Mouse (Mus musculus) 416B (cell line): ENCODE data around the gene Col15a1.

Experiments used
- DNase-seq: peaks from one replicate; pipeline ENCODE4 v3.0.0; 2011; ENCODE audit warnings: low read depth

Gene Col15a1

DNA sequence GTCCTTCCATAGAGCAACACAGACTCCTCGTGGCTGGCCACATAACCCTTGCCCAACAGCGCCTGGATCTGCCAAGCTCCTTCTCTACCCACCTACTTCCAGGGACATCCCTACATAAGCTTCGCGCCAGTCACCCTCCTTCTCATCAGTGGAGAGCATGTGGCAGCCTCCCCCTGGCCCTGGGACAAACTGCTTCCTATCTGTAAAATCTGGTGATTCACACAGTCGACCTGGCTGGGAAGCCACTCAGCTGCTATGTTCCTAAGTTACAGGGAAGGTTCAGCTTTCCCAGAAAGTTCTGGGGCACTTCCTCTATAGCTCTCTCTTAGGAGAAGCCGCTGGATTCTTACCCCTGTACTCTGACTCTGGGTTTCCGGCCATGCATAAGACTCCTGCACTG lies 22.5 kb downstream of the Col15a1 start:
- DNase-seq: no peak

- DNase-seq: peak; percentile 36
Observed at GRCm38 (mm10) chr4:47231322-47231721, 23.4 kb downstream of the Col15a1 start.

GRCm38 (mm10) chr4:47233192-47233835 lies 25.4 kb downstream of the Col15a1 start:
- DNase-seq: no peak

DNA sequence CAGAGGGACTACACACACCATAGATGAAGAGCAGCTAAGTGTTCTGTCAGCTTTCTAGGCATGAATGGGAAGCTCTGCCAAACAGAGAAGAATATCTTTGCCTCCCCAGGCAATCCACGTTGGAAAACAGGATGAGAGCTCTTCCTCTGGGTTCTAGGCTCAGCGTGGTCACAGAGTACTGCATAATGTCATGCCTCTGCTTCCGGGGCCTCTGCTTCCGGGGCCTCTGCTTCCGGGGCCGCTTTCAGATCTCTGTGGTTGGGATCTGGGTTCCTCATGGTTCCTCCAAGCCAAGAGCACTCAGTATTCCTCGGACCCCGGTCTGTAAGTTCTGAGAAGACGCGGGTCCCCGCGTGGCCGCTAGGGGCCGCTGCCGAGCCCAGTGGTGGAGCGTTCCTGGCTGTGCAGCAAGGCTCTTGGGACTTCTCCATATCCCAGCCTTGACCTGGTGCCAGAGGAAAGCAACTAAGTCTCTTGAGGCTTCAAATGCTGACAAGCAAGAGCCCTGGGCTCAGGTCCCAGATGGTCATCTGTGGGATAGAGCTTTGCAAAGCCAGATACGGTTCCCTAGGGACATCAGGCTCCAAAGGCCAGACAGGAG lies 26.8 kb downstream of the Col15a1 start:
- DNase-seq: peak; percentile 70

DNA sequence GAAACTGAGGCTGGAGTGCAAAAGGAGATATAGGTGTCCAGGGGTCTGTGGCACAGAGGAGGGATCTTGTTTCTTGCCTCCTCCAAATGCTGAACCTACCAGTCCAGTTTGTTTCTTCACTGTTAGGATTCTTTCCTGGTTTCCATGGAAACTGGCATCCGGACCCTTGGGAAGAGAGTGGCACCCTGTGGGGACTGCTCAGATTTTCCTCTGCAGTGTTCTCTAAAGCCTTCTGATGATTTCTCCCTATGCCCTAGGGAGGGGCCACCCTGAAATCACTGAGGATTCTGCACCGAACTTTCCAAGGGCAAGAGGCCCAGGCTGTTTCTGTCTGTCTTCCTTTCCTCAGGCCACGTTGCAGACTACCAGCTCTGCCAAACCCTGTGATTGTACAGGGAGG lies 27.4 kb downstream of the Col15a1 start:
- DNase-seq: no peak

DNA sequence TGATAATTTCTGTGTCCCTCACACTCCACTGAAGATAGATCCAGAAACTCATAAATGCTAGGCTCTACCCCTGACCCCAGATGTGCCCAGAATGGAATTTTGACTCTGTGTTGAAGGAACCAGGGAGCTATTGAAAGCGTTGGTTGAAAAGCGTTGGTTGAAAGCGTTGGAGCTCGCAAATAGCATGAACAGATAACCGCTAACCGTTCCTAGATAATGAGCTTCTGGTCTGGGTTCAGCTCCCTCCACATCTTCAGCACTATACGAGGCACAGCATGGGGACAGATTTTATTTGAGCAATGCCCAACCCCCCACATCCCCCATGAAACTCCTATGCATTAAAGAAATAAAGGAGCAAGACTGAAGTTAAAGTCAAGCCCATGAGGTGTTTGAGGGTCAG lies 28.1 kb downstream of the Col15a1 start:
- no peak for DNase-seq

DNA sequence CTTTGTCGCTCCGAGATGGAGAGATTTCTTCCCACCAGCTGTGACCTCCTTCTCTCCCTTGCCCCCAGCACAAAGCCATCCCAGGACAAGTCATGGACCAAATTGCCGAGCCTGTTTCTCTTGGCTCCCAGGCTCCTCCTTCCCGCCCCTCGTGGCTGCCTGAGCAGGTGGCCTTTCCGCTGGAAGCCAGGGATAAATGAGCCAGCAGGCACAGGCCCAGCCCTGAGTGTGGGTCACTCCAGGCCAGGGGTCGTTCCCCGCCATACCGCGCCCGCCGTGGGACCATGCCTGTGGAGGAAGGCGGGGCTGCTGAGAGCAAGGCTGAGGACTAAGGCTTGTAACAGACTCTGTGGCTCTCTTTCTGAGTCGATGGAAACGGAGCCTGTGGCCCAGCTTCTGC lies 29.3 kb downstream of the Col15a1 start:
- DNase-seq: no peak

- no peak for DNase-seq
Observed at GRCm38 (mm10) chr4:47239114-47239513, 31.2 kb downstream of the Col15a1 start.

DNA sequence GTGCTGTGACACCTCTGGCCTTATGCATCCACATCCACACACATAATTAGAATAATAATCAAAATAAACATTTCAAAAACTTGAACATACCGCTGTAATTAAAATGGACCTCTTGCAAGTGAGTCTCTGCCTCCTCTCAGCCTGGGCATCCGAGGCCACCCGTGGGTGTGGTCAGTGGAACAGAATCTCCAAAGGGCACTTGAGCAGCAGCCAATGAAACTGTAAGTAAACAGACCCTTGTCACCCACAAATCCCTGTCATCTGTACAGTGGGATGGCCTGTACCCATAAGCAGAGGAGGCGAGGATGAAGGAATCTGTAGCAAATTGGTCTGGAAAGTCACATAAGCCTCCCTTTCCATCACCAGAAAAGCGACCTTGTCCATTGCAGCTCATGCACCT lies 32.9 kb downstream of the Col15a1 start:
- DNase-seq: no peak

DNA sequence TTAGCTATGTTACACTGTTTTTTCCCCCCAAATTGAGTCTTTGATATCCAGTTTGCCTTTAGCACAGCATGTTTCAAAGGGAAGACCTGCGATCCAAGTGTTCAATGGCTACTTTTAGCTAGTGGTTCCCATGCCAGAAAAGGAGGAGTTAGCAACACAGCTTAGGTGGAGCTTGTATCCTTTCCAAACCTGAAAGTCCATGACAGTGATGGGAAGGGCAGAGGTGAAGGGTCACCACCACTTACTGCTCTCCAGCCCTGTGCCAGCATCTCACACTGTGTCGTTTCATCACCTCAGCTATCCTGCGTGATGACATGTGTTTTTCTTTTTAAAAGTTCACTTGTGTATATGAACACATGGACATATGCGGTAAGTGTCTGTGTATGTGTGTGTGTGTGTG lies 34.2 kb downstream of the Col15a1 start:
- DNase-seq: no peak

GRCm38 (mm10) chr4:47244651-47245050 lies 36.7 kb downstream of the Col15a1 start:
- no peak for DNase-seq

DNA sequence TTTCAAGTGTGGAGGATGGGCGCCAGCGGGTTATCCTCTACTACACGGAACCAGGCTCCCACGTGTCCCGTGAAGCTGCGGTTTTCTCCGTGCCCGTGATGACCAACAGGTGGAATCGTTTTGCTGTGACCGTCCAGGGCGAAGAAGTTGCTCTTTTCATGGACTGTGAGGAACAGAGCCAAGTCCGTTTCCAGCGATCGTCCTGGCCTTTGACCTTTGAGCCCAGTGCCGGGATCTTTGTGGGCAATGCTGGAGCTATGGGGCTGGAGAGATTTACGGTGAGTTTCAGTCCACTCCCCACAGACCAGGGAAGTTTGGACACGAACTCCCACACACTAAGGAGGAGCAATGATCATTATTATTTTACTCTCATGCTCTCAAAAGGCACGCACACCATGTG lies 37.7 kb downstream of the Col15a1 start:
- DNase-seq: no peak

GRCm38 (mm10) chr4:47246811-47247210 lies 38.9 kb downstream of the Col15a1 start:
- DNase-seq: peak; percentile 85

- DNase-seq: no peak
Observed at GRCm38 (mm10) chr4:47247574-47247973, 39.6 kb downstream of the Col15a1 start.

DNA sequence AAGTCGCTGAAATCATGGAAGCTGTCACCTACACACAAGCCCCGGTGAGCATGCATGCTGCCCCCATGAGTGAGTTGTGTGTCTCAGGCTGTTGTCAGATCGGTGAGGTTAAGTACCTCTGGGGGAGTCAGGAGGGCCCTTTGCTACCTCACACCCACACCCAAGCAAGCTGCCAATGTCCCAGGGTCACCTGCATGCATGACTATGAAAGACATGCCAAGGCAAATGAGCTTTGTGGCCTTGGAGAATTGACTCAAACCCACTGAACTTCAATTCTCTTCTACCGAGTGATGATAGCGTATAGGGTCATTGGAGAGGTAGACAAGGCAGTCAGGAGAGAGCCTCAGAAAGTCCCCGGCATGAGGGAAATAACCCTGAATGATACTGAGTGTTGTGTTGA lies 41.2 kb downstream of the Col15a1 start:
- no peak for DNase-seq

DNA sequence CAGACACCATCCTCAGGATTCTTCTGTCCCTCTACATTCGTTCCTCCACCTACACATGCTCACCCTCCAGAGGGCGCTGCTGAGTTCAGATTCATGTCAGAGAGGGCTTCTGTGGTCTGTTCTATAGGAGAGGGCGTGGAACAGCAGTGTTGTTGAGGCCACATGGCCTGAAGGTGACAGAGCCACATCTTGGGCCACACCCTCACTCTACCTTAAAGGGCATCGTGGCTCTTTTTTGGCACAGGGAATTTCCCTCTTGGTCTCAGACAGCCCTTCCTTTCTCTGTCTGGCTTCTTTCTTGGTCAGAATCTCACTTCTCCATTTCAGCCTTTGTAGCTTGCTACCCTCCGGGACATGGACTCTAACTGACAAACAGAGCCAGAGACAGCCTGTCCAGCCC lies 43.1 kb downstream of the Col15a1 start:
- DNase-seq: peak; percentile 94

GRCm38 (mm10) chr4:47251693-47252435 lies 43.9 kb downstream of the Col15a1 start:
- DNase-seq: no peak

DNA sequence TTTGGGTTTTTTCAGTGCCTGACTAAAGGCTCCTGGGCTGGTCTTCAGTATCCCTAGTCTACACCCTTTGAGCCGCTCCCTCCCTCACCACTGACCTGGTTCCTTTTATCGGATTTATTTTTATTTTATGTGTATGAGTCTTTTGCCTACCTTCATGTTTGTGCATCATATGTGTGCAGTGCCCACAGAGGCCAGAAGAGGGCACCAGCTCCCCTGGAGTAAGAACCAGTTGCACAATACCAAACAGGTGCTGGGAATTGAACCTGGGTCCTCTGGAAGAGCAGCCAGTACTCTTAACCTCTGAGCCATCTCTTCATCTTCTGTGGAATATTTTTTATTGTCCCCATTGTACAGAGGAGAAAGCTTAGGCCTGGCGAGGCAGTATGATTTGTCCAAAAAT lies 44.7 kb downstream of the Col15a1 start:
- peak; percentile 26 for DNase-seq

GRCm38 (mm10) chr4:47255641-47256040 lies 47.7 kb downstream of the Col15a1 start:
- peak; percentile 67 for DNase-seq

DNA sequence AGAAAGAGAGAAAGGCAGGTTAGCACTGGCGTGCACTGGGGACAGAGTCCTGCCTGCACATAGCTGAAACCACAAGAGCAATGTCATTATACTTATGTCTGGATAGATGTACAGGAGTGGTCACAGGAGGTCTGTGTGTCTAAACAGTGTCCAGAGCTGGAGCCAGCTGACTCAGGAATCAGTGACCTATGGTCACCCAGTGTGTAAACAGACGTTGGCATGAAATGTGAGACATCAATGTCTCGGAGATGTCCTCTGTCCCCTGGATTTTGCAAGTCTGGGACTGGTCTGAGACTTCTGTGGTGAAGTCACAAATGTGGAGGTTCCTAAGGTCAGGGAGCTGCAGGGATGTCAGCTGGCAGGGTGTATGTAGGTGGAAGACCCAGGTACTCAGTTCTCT lies 50.2 kb downstream of the Col15a1 start:
- no peak for DNase-seq

- DNase-seq: no peak
Observed at GRCm38 (mm10) chr4:47261049-47261448, 53.1 kb downstream of the Col15a1 start.

DNA sequence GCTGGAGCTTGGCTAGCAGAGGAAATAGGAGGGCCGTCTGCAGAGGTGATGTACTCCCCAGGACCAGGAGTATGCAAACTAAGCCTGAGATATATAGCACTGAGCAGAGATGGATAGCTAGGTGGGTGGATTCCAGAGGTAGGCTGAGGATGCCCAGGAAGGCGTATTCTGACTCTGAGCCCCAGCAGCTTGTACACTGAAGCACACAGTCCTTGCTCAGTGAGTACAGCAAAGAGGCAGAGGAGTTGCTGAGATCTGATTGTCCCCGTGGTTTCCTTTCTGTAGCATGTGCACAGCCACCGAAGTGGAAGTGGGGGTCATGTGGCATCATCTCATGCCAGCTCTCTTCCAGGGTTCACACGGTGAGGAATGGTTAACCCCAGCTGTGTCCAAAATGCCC lies 54.0 kb downstream of the Col15a1 start:
- DNase-seq: peak; percentile 70

- DNase-seq: no peak
Observed at GRCm38 (mm10) chr4:47265555-47265954, 57.6 kb downstream of the Col15a1 start.
